Mouse (Mus musculus) heart, postnatal 0 days (tissue): Measurements from ENCODE around the gene Tns1. TPM values are rescaled to one million over a fixed set of nuclear protein-coding genes. Genes with fewer than 3 reads are reported as not detected.

Experiments used
- ATAC-seq: fragments of 200-750 bp; cut with Nextera tagmentation; 2 replicates; pipeline ENCODE4 v1.8.0; 2017; ENCODE audit warnings: low read depth, moderate number of reproducible peaks, moderate library complexity; ENCODE audit not compliant: insufficient read depth
- DNase-seq: peaks from one replicate; pipeline ENCODE4 v3.0.0-alpha.2; 2016; ENCODE audit warnings: low spot score
- H3K27ac ChIP-seq: fragments of 300-500 bp; sonication (generic); 2 replicates; pipeline ENCODE4 v1.5.1; 2014; ENCODE audit warnings: low read depth, mild to moderate bottlenecking
- H3K27me3 ChIP-seq: fragments of 300-500 bp; sonication (generic); 2 replicates; pipeline ENCODE4 v1.6.1; 2014; ENCODE audit warnings: low read length, mixed read lengths; ENCODE audit not compliant: control insufficient read depth, insufficient read depth
- H3K36me3 ChIP-seq: fragments of 300-500 bp; sonication (generic); replicated peaks from 2 replicates; pipeline ENCODE4 v1.6.1; 2014; ENCODE audit warnings: low read length, mixed read lengths; ENCODE audit not compliant: control insufficient read depth, insufficient read depth
- H3K4me1 ChIP-seq: fragments of 300-500 bp; sonication (generic); 2 replicates; pipeline ENCODE4 v1.6.1; 2014; ENCODE audit warnings: antibody characterized with exemption; ENCODE audit not compliant: control insufficient read depth, insufficient read depth
- H3K4me2 ChIP-seq: fragments of 300-500 bp; sonication (generic); 2 replicates; pipeline ENCODE4 v1.6.1; 2014; ENCODE audit warnings: low read depth, mild to moderate bottlenecking, low read length, moderate library complexity
- H3K4me3 ChIP-seq: fragments of 300-500 bp; sonication (generic); 2 replicates; pipeline ENCODE4 v1.5.1; 2014; ENCODE audit warnings: low read depth, low read length
- H3K9ac ChIP-seq: fragments of 300-500 bp; sonication (generic); replicated peaks from 2 replicates; pipeline ENCODE4 v1.6.1; 2014; ENCODE audit warnings: low read depth, low read length, mixed read lengths
- H3K9me3 ChIP-seq: fragments of 300-500 bp; sonication (generic); replicated peaks from 2 replicates; pipeline ENCODE4 v1.6.1; 2016; ENCODE audit warnings: low read length; ENCODE audit not compliant: control insufficient read depth
- CTCF ChIP-seq: IDR thresholded peaks from 2 replicates; pipeline ENCODE4 v1.5.1; 2016; ENCODE audit warnings: antibody characterized with exemption, control low read depth, low read depth
- EP300 ChIP-seq: IDR thresholded peaks from 2 replicates; pipeline ENCODE4 v1.6.1; 2016; ENCODE audit warnings: antibody characterized with exemption, low read depth
- WGBS: fragments of 180-500 bp; shearing (Covaris S2); extraction: QIAGEN DNeasy Blood & Tissue Kit; methylation state at CpG from one replicate; pipeline ENCODE4 v1.1.7; 2014; 5-methylcytosine and 5-hydroxymethylcytosine counted together
- polyA plus RNA-seq: library from polyadenylated mRNA; unstranded; fragments of >200 nt; fragmentation: Nextera tagmentation; extraction: Ambion mirVana; gene quantifications from 2 replicates; pipeline ENCODE4 v1.2.1, GENCODE M21; 2015
- total RNA-seq: library from RNA; depleted of rRNA; stranded (reverse); fragments of >200 nt; gene quantifications from 2 replicates; pipeline ENCODE4 v1.2.3, GENCODE M21; 2014; ENCODE audit warnings: low replicate concordance

Gene Tns1
- total and polyA plus RNA-seq, 2 experiments from 2014 or later: 125 to 458 TPM

- Histone ChIP-seq H3K4me1 (no peaks in the 10 kb centered on the region), H3K27ac (peak overlapping the region; percentile 22; the same call in 1 of the 2 replicates), H3K9me3 (no peaks in the 10 kb centered on the region), H3K4me2 (no peak overlapping the region), H3K36me3 (no peaks in the 10 kb centered on the region), H3K4me3 (no peak overlapping the region), H3K27me3 (no peaks in the 10 kb centered on the region), H3K9ac (no peak overlapping the region)
- 43% methylated on average over 14 of the region's 14 CpGs for WGBS
- DNase-seq (peak; percentile 29), ATAC-seq (peak; percentile 75)
- TF ChIP-seq CTCF (no peak), EP300 (no peak)
These were observed 32.2 kb upstream of the Tns1 start for GRCm38 (mm10) chr1:74156381-74156910.

GRCm38 (mm10) chr1:74155435-74156012, 31.3 kb upstream of the Tns1 start:
- TF ChIP-seq CTCF (no peak), EP300 (no peak)
- no peaks in the 10 kb centered on the region for H3K27me3 ChIP-seq
- no peaks in the 10 kb centered on the region for H3K9me3 ChIP-seq
- H3K27ac ChIP-seq: no peak overlapping the region
- H3K4me3 ChIP-seq: no peak overlapping the region
- no peaks in the 10 kb centered on the region for H3K4me1 ChIP-seq
- DNase-seq (no peak), ATAC-seq (no peak)
- no peak overlapping the region for H3K4me2 ChIP-seq
- H3K9ac ChIP-seq: no peak overlapping the region
- 86% methylated on average over 6 of the region's 6 CpGs for WGBS
- H3K36me3 ChIP-seq: no peaks in the 10 kb centered on the region

GRCm38 (mm10) chr1:74153461-74154184, 29.4 kb upstream of the Tns1 start, which contains the start of gene Cxcr2:
Gene Cxcr2, plus strand, starts transcription at chr1:74153989.
- ATAC-seq: no peak
- H3K4me2 ChIP-seq: no peak within 1 kb of the TSS
- H3K4me1 ChIP-seq: no peaks in the 10 kb centered on the region
- WGBS: 66% methylated on average over 8 of the region's 8 CpGs
- no peak within 1 kb of the TSS for H3K4me3 ChIP-seq
- H3K9ac ChIP-seq: no peak within 1 kb of the TSS
- no peak within 1 kb of the TSS for H3K27ac ChIP-seq
- TF ChIP-seq EP300 (no peak), CTCF (no peak)
- H3K9me3 ChIP-seq: no peaks in the 10 kb centered on the region
- no peaks in the 10 kb centered on the region for H3K36me3 ChIP-seq
- no peak for DNase-seq
- no peaks in the 10 kb centered on the region for H3K27me3 ChIP-seq

GRCm38 (mm10) chr1:74151091-74151490, 26.8 kb upstream of the Tns1 start:
- Histone ChIP-seq H3K27ac (no peak overlapping the region), H3K4me1 (peaks cover 10% of the 10 kb centered on the region), H3K4me2 (no peak overlapping the region), H3K9ac (no peak overlapping the region), H3K4me3 (no peak overlapping the region), H3K27me3 (no peaks in the 10 kb centered on the region), H3K9me3 (no peaks in the 10 kb centered on the region), H3K36me3 (no peaks in the 10 kb centered on the region)
- no peak for TF ChIP-seq EP300
- no peak for TF ChIP-seq CTCF
- ATAC-seq (no peak), DNase-seq (no peak)
- 44% methylated on average over 3 of the region's 3 CpGs for WGBS

DNA sequence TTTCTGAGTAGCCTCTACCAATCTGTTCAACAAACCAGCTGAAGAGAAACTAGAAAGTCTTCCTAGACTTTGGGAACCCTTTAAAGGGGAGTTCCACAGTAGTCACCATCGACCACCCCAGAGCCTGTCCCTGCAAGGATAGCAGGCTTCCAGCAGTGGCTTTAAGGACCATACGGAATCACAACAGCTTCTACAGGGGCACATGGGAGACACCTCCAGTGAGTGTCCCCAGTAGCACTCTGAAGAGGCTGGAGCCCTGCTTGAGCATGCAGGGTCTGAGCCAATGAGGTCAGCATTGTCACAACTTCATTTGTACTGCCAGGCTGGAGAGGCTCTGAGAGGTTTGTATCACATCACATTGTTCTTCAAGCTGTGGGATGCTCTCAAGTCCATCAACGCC, 25.9 kb upstream of the Tns1 start:
- Histone ChIP-seq H3K4me1 (peaks cover 10% of the 10 kb centered on the region), H3K9me3 (no peaks in the 10 kb centered on the region), H3K27me3 (no peaks in the 10 kb centered on the region), H3K36me3 (no peaks in the 10 kb centered on the region), H3K9ac (no peak overlapping the region), H3K4me2 (no peak overlapping the region), H3K27ac (no peak overlapping the region), H3K4me3 (no peak overlapping the region)
- no peak for ATAC-seq
- DNase-seq: no peak
- TF ChIP-seq EP300: no peak
- TF ChIP-seq CTCF: no peak
- 62% methylated on average over 3 of the region's 3 CpGs for WGBS
